Mouse (Mus musculus) spleen, embryonic (tissue): ENCODE measurements at regions not wholly inside any gene's neighbourhood (a gene's known extent, or its start where the extent isn't known, plus 50 kb on each side); places are given as distances from the start of the nearest gene placed in this dataset.

Experiments
- CTCF ChIA-PET: fragments of 350-600 bp; sonication (Branson Sonifier 250); formaldehyde crosslinking; loops from one replicate; lab custom pipeline; 2022; lab: Charles Lee

GRCm38 (mm10) chr11:114551262-114551661 lies 117.1 kb upstream of the Rpl38 start:
- CTCF ChIA-PET, result no interaction called here

- CTCF ChIA-PET, result no interaction called here
These were observed 119.7 kb upstream of the Rpl38 start for GRCm38 (mm10) chr11:114548658-114549057.

- CTCF ChIA-PET, result no interaction called here
These were observed 124.1 kb upstream of the Rpl38 start for GRCm38 (mm10) chr11:114544212-114544611.

- CTCF ChIA-PET, result no interaction called here
These were observed 126.2 kb upstream of the Rpl38 start for GRCm38 (mm10) chr11:114542167-114542566.

GRCm38 (mm10) chr11:114540503-114540902 lies 127.8 kb upstream of the Rpl38 start:
- CTCF ChIA-PET, result no interaction called here

- CTCF ChIA-PET, result no interaction called here
These were observed 131.5 kb upstream of the Rpl38 start for GRCm38 (mm10) chr11:114536616-114537493.

GRCm38 (mm10) chr11:114535900-114536299 lies 132.4 kb upstream of the Rpl38 start:
- CTCF ChIA-PET, result no interaction called here

GRCm38 (mm10) chr11:114534436-114534835 lies 133.9 kb upstream of the Rpl38 start:
- CTCF ChIA-PET, result interaction anchor here (0.6 kb wide), 1 partner anchor 68 kb away, joined by 3 read pairs; no protein-coding TSS in a partner anchor

- CTCF ChIA-PET, result no interaction called here
These were observed 137.0 kb upstream of the Rpl38 start for GRCm38 (mm10) chr11:114531241-114531765.

GRCm38 (mm10) chr11:114528937-114529772 lies 139.2 kb upstream of the Rpl38 start:
- CTCF ChIA-PET, result no interaction called here

GRCm38 (mm10) chr11:114523444-114524238 lies 144.7 kb upstream of the Rpl38 start:
- CTCF ChIA-PET, result no interaction called here

- CTCF ChIA-PET, result no interaction called here
These were observed 153.0 kb upstream of the Rpl38 start for GRCm38 (mm10) chr11:114515278-114515677.

- CTCF ChIA-PET, result no interaction called here
These were observed 154.2 kb upstream of the Rpl38 start for GRCm38 (mm10) chr11:114514126-114514525.

GRCm38 (mm10) chr11:114513446-114513845 lies 154.9 kb upstream of the Rpl38 start:
- CTCF ChIA-PET, result no interaction called here

- CTCF ChIA-PET, result no interaction called here
These were observed 156.3 kb upstream of the Rpl38 start for GRCm38 (mm10) chr11:114511994-114512393.

- CTCF ChIA-PET, result no interaction called here
These were observed 165.8 kb upstream of the Rpl38 start for GRCm38 (mm10) chr11:114502562-114502961.

GRCm38 (mm10) chr11:114501869-114502540 lies 166.3 kb upstream of the Rpl38 start:
- CTCF ChIA-PET, result no interaction called here

GRCm38 (mm10) chr11:114500416-114500815 lies 167.9 kb upstream of the Rpl38 start:
- CTCF ChIA-PET, result no interaction called here

GRCm38 (mm10) chr11:114499665-114500064 lies 168.7 kb upstream of the Rpl38 start:
- CTCF ChIA-PET, result no interaction called here

GRCm38 (mm10) chr11:114495520-114495921 lies 172.8 kb upstream of the Rpl38 start:
- CTCF ChIA-PET, result no interaction called here

GRCm38 (mm10) chr11:114486455-114486854 lies 181.9 kb upstream of the Rpl38 start:
- CTCF ChIA-PET, result no interaction called here
